Mouse (Mus musculus): ENCODE data around the gene Ubiad1. TPM values are rescaled to one million over a fixed set of nuclear protein-coding genes. Genes with fewer than 3 reads are reported as not detected.
A peak's percentile ranks its signal among the peaks of the same experiment; 100 is the strongest.

The Ubiad1 gene
- total and polyA plus RNA-seq, 2 experiments from 2014 or later, result 12.8 to 22.2 TPM

- 84% methylated on average over 12 of the region's 12 CpGs for WGBS
- H3K4me2 ChIP-seq (ENCODE audit: low read depth, low read length), result no peak overlapping the region
- ATAC-seq, result no peak
- H3K4me3 ChIP-seq (ENCODE audit: low read length), result no peak overlapping the region
- no peak for DNase-seq (ENCODE audit: low spot score)
- H3K9me3 ChIP-seq (ENCODE audit: low read length), result no peaks in the 10 kb centered on the region
- H3K36me3 ChIP-seq (ENCODE audit: insufficient read depth, low read length), result peaks cover 74% of the 10 kb centered on the region
- H3K9ac ChIP-seq (replicated peaks; ENCODE audit: low read length), result no peak overlapping the region
- no peak overlapping the region for H3K27ac ChIP-seq
- no peaks in the 10 kb centered on the region for H3K4me1 ChIP-seq (ENCODE audit: insufficient read depth, low read length)
- H3K27me3 ChIP-seq (ENCODE audit: insufficient read depth, low read length), result no peaks in the 10 kb centered on the region
- no peak for TF ChIP-seq CTCF (IDR thresholded peaks at IDR 0.05; ENCODE audit: low read depth)
Observed at GRCm38 (mm10) chr4:148464869-148465268, 20.3 kb upstream of the Ubiad1 start.

- no peak overlapping the region for H3K9ac ChIP-seq (replicated peaks; ENCODE audit: low read length)
- H3K36me3 ChIP-seq (ENCODE audit: insufficient read depth, low read length), result peaks cover 74% of the 10 kb centered on the region
- no peak overlapping the region for H3K4me2 ChIP-seq (ENCODE audit: low read depth, low read length)
- no peaks in the 10 kb centered on the region for H3K4me1 ChIP-seq (ENCODE audit: insufficient read depth, low read length)
- H3K27ac ChIP-seq, result no peak overlapping the region
- ATAC-seq (no peak), DNase-seq (ENCODE audit: low spot score) (no peak)
- 95% methylated on average over 12 of the region's 12 CpGs for WGBS
- H3K27me3 ChIP-seq (ENCODE audit: insufficient read depth, low read length), result no peaks in the 10 kb centered on the region
- H3K9me3 ChIP-seq (ENCODE audit: low read length), result no peaks in the 10 kb centered on the region
- no peak overlapping the region for H3K4me3 ChIP-seq (ENCODE audit: low read length)
- TF ChIP-seq CTCF (IDR thresholded peaks at IDR 0.05; ENCODE audit: low read depth), result no peak
Observed at GRCm38 (mm10) chr4:148464301-148464700, 19.7 kb upstream of the Ubiad1 start.

DNA sequence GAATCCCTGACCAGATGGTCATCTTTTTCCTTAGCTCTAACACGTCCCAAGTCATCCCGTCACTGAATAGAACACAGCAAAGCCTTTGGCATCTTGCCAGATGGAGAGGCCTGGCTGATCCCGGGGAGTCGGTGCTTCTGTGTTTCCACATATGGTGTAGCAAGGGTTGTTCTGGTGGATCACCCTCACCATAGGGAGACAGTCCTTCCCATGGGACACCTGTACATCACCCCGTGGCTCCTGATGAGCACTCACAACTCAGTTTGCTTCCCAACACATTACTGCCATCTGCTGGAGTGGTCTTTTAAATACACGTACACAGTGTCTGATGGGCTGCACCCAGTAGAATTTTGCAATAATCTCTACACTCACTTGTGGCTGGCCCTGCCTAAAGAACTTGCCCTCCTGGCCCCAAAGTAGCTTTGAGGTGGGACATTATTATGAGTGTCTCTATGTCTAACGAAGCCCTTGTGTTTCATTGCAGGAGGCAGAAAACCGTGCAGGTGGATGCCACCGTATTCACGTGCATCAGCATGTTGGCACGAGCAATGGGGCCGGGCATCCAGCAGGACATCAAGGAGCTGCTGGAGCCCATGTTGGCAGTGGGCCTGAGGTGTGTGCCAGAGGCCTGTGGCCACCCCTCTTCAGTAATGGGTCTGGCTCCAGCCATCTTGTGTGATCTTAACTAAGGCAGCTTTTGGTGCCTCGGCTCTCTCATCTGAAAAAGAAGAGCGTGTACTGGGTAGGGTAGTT, 18.8 kb upstream of the Ubiad1 start:
- peak; percentile 70 for DNase-seq (ENCODE audit: low spot score)
- Histone ChIP-seq H3K9me3 (ENCODE audit: low read length) (no peaks in the 10 kb centered on the region), H3K27ac (no peak overlapping the region), H3K4me2 (ENCODE audit: low read depth, low read length) (no peak overlapping the region), H3K27me3 (ENCODE audit: insufficient read depth, low read length) (no peaks in the 10 kb centered on the region), H3K4me3 (ENCODE audit: low read length) (no peak overlapping the region), H3K36me3 (ENCODE audit: insufficient read depth, low read length) (peaks cover 72% of the 10 kb centered on the region), H3K4me1 (ENCODE audit: insufficient read depth, low read length) (no peaks in the 10 kb centered on the region), H3K9ac (replicated peaks; ENCODE audit: low read length) (no peak overlapping the region)
- peak; percentile 74 for TF ChIP-seq CTCF (IDR thresholded peaks at IDR 0.05; ENCODE audit: low read depth)
- 49% methylated on average over 14 of the region's 14 CpGs for WGBS
- ATAC-seq, result peak; percentile 39; the same call in 1 of the 2 replicates

- ATAC-seq (no peak), DNase-seq (ENCODE audit: low spot score) (no peak)
- Histone ChIP-seq H3K9ac (replicated peaks; ENCODE audit: low read length) (no peak overlapping the region), H3K36me3 (ENCODE audit: insufficient read depth, low read length) (peaks cover 73% of the 10 kb centered on the region), H3K4me3 (ENCODE audit: low read length) (no peak overlapping the region), H3K4me1 (ENCODE audit: insufficient read depth, low read length) (no peaks in the 10 kb centered on the region), H3K27me3 (ENCODE audit: insufficient read depth, low read length) (no peaks in the 10 kb centered on the region), H3K4me2 (ENCODE audit: low read depth, low read length) (no peak overlapping the region), H3K9me3 (ENCODE audit: low read length) (no peaks in the 10 kb centered on the region), H3K27ac (no peak overlapping the region)
- no peak for TF ChIP-seq CTCF (IDR thresholded peaks at IDR 0.05; ENCODE audit: low read depth)
- 93% methylated on average over 13 of the region's 13 CpGs for WGBS
Observed at GRCm38 (mm10) chr4:148462717-148463116, 18.1 kb upstream of the Ubiad1 start.

- WGBS, result 82% methylated on average over 4 of the region's 4 CpGs
- H3K9ac ChIP-seq (replicated peaks; ENCODE audit: low read length), result no peak overlapping the region
- peak; percentile 33 for DNase-seq (ENCODE audit: low spot score)
- ATAC-seq, result no peak
- H3K4me3 ChIP-seq (ENCODE audit: low read length), result no peak overlapping the region
- H3K27ac ChIP-seq, result no peak overlapping the region
- H3K4me1 ChIP-seq (ENCODE audit: insufficient read depth, low read length), result no peaks in the 10 kb centered on the region
- no peaks in the 10 kb centered on the region for H3K27me3 ChIP-seq (ENCODE audit: insufficient read depth, low read length)
- peaks cover 74% of the 10 kb centered on the region for H3K36me3 ChIP-seq (ENCODE audit: insufficient read depth, low read length)
- H3K4me2 ChIP-seq (ENCODE audit: low read depth, low read length), result no peak overlapping the region
- peak; percentile 23; the same call in 1 of the 2 replicates for TF ChIP-seq CTCF (IDR thresholded peaks at IDR 0.05; ENCODE audit: low read depth)
- H3K9me3 ChIP-seq (ENCODE audit: low read length), result no peaks in the 10 kb centered on the region
Observed at GRCm38 (mm10) chr4:148461772-148462171, 17.2 kb upstream of the Ubiad1 start.

- Histone ChIP-seq H3K27ac (peak overlapping the region; percentile 67), H3K4me3 (ENCODE audit: low read length) (no peak overlapping the region), H3K27me3 (ENCODE audit: insufficient read depth, low read length) (no peaks in the 10 kb centered on the region), H3K9ac (replicated peaks; ENCODE audit: low read length) (no peak overlapping the region), H3K4me1 (ENCODE audit: insufficient read depth, low read length) (no peaks in the 10 kb centered on the region), H3K9me3 (ENCODE audit: low read length) (no peaks in the 10 kb centered on the region), H3K36me3 (ENCODE audit: insufficient read depth, low read length) (peaks cover 78% of the 10 kb centered on the region), H3K4me2 (ENCODE audit: low read depth, low read length) (no peak overlapping the region)
- DNase-seq (ENCODE audit: low spot score), result peak; percentile 77
- 30% methylated on average over 12 of the region's 12 CpGs for WGBS
- peak; percentile 87 for ATAC-seq
- no peak for TF ChIP-seq CTCF (IDR thresholded peaks at IDR 0.05; ENCODE audit: low read depth)
Observed at GRCm38 (mm10) chr4:148460656-148461284, 16.2 kb upstream of the Ubiad1 start.

Data from hindbrain, postnatal 0 days (tissue).